Mouse (Mus musculus) megakaryocyte, embryonic 14.5 days (primary cell): ENCODE results near the gene Wfdc10.

Source experiments
- FLI1 ChIP-seq: IDR thresholded peaks from 2 replicates; pipeline ENCODE4 v1.6.1; 2012; ENCODE audit warnings: low read length, inconsistent platforms, mixed read lengths
- GATA1 ChIP-seq: IDR thresholded peaks from 3 replicates; pipeline ENCODE4 v1.6.1; 2012; ENCODE audit warnings: mixed read lengths, low read length, inconsistent platforms, borderline replicate concordance

DNA sequence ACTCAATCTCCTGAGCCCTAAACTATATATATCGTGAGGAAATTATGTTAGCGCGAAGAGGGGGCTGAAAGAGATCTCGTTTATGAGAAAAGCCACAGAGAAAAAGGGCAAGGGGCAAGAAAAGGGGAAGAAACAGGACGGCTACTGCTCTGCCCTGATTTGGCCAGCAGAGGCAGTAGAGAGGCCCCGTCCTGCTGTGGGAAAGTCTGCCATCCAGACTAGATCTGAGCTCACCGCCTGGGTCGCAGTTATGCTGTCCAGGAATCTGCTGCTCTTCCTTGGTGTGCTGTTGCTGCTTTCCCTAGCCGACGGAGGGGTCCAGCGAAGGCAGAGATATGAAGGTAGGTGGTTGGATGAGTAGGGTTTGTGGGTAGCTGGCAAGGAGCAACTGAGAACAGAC is at the start of gene Wfdc10:
- TF ChIP-seq FLI1 (no peak), GATA1 (no peak)
